Mouse (Mus musculus): ENCODE data around the gene Mcat.

GRCm38 (mm10) chr15:83529765-83530164, 33.8 kb downstream of the Mcat start:
- no peak for TF ChIP-seq CTCF (IDR thresholded peaks at IDR 0.05; ENCODE audit: insufficient read depth, low read depth, low read length)
- no peak for TF ChIP-seq POLR2A (IDR thresholded peaks at IDR 0.05; ENCODE audit: insufficient read depth, low read depth, low read length)

All from olfactory bulb, adult 2 months (tissue).